Mouse (Mus musculus): Measurements from ENCODE around the gene Olfr914. TPM values are rescaled to one million over a fixed set of nuclear protein-coding genes. Genes with fewer than 3 reads are reported as not detected.

The Olfr914 gene
- not detected for total RNA-seq (2021)
- long read RNA-seq: 0 reads

DNA sequence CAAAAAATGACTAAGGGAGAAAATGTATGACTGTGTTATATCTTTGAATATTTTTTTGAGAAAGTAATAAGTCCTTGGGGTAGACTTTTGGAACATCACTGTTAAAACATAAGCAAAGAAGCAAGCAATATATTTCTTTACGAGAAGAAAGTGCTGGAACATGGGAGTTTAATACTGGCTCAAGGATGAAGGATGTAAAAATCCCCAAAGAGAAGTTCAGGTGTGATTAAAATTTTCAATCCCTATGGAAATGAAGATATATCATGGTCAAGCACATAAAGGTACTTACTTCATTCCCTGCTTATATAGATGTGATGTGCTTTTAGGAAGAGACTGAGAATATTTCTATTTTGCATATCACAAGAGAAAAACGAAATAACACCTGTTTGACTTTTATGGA is at the start of gene Olfr914:
Gene Olfr914 (plus strand): TSS at position 301 of the 400 bp plus-strand sequence.
- DNase-seq (ENCODE audit: low spot score in 2 of 2): no peak

- no peak for DNase-seq (ENCODE audit: low spot score in 2 of 2)
These were observed 25.0 kb upstream of the Olfr914 start, which contains the start of gene Olfr912 for GRCm38 (mm10) chr9:38579878-38580277. Gene Olfr912 (plus strand): TSS chr9:38580178.

DNA sequence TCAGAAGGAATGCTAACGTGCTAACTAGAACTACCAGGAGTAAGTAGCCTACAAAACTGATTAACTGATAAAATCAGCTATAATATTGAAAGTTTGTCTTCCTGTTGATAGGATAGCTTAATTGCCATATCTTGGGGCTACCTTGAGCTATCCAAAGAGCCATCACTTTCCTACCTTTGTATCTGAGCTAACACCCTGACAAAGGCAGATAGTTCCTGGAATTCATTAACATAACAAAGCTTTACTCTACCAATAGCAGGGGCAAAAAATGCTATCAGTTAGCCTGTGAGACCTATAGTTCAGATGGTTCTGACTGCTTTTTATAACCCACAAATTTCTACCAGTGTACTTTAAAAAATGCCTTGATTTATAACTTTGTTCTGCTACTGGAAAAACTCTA is 13.8 kb upstream of the Olfr914 start:
- DNase-seq (ENCODE audit: low spot score in 2 of 2): no peak

DNA sequence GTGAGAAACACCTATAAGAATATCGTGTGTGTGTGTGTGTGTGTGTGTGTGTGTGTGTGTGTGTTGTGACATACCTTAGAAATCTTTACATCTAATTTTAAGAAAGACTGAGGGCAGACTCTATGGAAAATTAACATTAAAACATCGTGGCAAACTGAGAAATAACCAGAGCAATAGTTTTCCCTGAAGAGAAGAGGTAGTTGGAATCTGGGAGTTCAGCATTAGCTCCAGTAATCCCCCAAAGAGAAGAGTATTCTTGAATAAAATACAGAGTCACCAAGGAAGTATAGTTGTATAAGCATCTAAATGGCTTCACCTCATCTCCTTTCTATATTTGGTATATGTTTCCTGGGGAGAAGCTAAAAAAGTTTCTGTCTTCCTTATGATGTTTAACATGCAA is 12.4 kb upstream of the Olfr914 start, which contains the start of gene Olfr913:
Gene Olfr913 (plus strand): TSS at position 301 of the 400 bp plus-strand sequence.
- no peak for DNase-seq (ENCODE audit: low spot score in 2 of 2)

GRCm38 (mm10) chr9:38632406-38632805 is 27.5 kb downstream of the Olfr914 start:
- no peak for DNase-seq (ENCODE audit: low spot score in 2 of 2)

- DNase-seq (ENCODE audit: low spot score in 2 of 2): no peak
These were observed 54.9 kb downstream of the Olfr914 start, which contains the start of gene Olfr916 for GRCm38 (mm10) chr9:38659775-38660174. Gene Olfr916 (minus strand): TSS chr9:38659875.

Other genes with a start within 250 kb of the Olfr914 start
- gene Olfr250, start 238.2 kb upstream of the Olfr914 start, total RNA-seq (2021): not detected
- not detected for gene Olfr251, start 228.0 kb upstream of the Olfr914 start, total RNA-seq (2021)
- not detected for gene Olfr147, start 203.4 kb upstream of the Olfr914 start, total RNA-seq (2021)
- gene Olfr901, start 175.6 kb upstream of the Olfr914 start, total RNA-seq (2021): not detected
- gene Olfr902, start 157.4 kb upstream of the Olfr914 start, total RNA-seq (2021): not detected
- not detected for gene Olfr904, start 142.0 kb upstream of the Olfr914 start, total RNA-seq (2021)
- under 1 TPM in 1 of 2 experiments, not detected in 1; 0.07 TPM for gene Olfr905, start 134.0 kb upstream of the Olfr914 start, total RNA-seq (2021)
- not detected for gene Olfr906, start 118.0 kb upstream of the Olfr914 start, total RNA-seq (2021)
- gene Olfr907, start 109.3 kb upstream of the Olfr914 start, total RNA-seq (2021): not detected
- not detected for gene Olfr911-ps1, start 83.5 kb upstream of the Olfr914 start, total RNA-seq (2021)
- not detected for gene Olfr910, start 67.3 kb upstream of the Olfr914 start, total RNA-seq (2021)
- not detected for gene Olfr912, start 24.9 kb upstream of the Olfr914 start, total RNA-seq (2021)
- not detected for gene Olfr913, start 12.3 kb upstream of the Olfr914 start, total RNA-seq (2021)
- gene Olfr916, start 54.8 kb downstream of the Olfr914 start, total RNA-seq (2021): not detected
- gene Olfr917, start 60.7 kb downstream of the Olfr914 start, total RNA-seq (2021): not detected
- gene Olfr918, start 69.5 kb downstream of the Olfr914 start, total RNA-seq (2021): not detected
- not detected for gene Olfr919, start 98.6 kb downstream of the Olfr914 start, total RNA-seq (2021)
- 10 to 100 TPM in 1 of 2 experiments, 1 to 10 TPM in 1; 9.3 to 12.0 TPM for gene Vwa5a, start 113.2 kb downstream of the Olfr914 start, total RNA-seq (2021)
- not detected for gene Olfr920, start 147.2 kb downstream of the Olfr914 start, total RNA-seq (2021)
- gene Olfr921, start 168.0 kb downstream of the Olfr914 start, total RNA-seq (2021): not detected
- not detected for gene Olfr922, start 209.5 kb downstream of the Olfr914 start, total RNA-seq (2021)
- not detected for gene Olfr923, start 221.4 kb downstream of the Olfr914 start, total RNA-seq (2021)
- gene Olfr924, start 239.3 kb downstream of the Olfr914 start, total RNA-seq (2021): not detected
- not detected for gene Olfr26, start 250.0 kb downstream of the Olfr914 start, total RNA-seq (2021)